Mouse (Mus musculus): ENCODE results near the gene Hsp90aa1. TPM values are rescaled to one million over a fixed set of nuclear protein-coding genes. Genes with fewer than 3 reads are reported as not detected.
"Not testable (repeated sequence)": the region's sequence is repeated elsewhere in the genome, so short reads cannot be mapped to it uniquely, and the experiment has no call there.

Gene Hsp90aa1
- polyA plus RNA-seq (2016; fragmentation: Nextera tagmentation; extraction: Ambion mirVana): 1,260 and 1,271 TPM in 2 replicates

- DNase-seq (ENCODE audit: extremely low spot score, low spot score): no peak
- Histone ChIP-seq H3K4me1 (peaks cover 57% of the 10 kb centered on the region), H3K27me3 (ENCODE audit: poor library complexity, severe bottlenecking) (0 out of 2 replicates have a peak, but pooled peaks cover 13% of the 10 kb centered on the region), H3K4me3 (peak within 1 kb of the TSS; percentile 4; the same call in 1 of the 2 replicates), H3K27ac (0 out of 2 replicates have a peak within 1 kb of the TSS, but pooled peaks have one; percentile 36), H3K36me3 (replicated peaks) (no peaks in the 10 kb centered on the region), H3K9me3 (no peaks in the 10 kb centered on the region)
- WGBS: 53% methylated on average over 4 of the region's 4 CpGs
These were observed at the start of gene Hsp90aa1 for GRCm38 (mm10) chr12:110702556-110702955. TSS of gene Hsp90aa1 (minus strand) at chr12:110702728.

GRCm38 (mm10) chr12:110750770-110751439, 48.4 kb upstream of the Hsp90aa1 start:
- Histone ChIP-seq H3K27me3 (ENCODE audit: poor library complexity, severe bottlenecking) (no peaks in the 10 kb centered on the region), H3K27ac (no peak overlapping the region), H3K4me3 (no peak overlapping the region), H3K36me3 (replicated peaks) (peaks cover 41% of the 10 kb centered on the region), H3K9me3 (no peaks in the 10 kb centered on the region; the same call in 1 of the 2 replicates), H3K4me1 (no peaks in the 10 kb centered on the region)
- 87% methylated on average over 10 of the region's 10 CpGs for WGBS
- no peak for DNase-seq (ENCODE audit: extremely low spot score, low spot score)

GRCm38 (mm10) chr12:110738158-110738921, 35.8 kb upstream of the Hsp90aa1 start:
- under 1% methylated on average over 72 of the region's 72 CpGs for WGBS
- peaks cover 30% of the 10 kb centered on the region for H3K27me3 ChIP-seq (ENCODE audit: poor library complexity, severe bottlenecking)
- H3K4me1 ChIP-seq: peaks cover 29% of the 10 kb centered on the region
- H3K9me3 ChIP-seq: no peaks in the 10 kb centered on the region; the same call in 1 of the 2 replicates
- DNase-seq (ENCODE audit: extremely low spot score, low spot score): no peak
- peaks cover 20% of the 10 kb centered on the region; the same call in 1 of the 2 replicates for H3K36me3 ChIP-seq (replicated peaks)
- peak overlapping the region; percentile 100 for H3K4me3 ChIP-seq
- H3K27ac ChIP-seq: peak overlapping the region; percentile 93

GRCm38 (mm10) chr12:110737170-110738157, 34.9 kb upstream of the Hsp90aa1 start, which contains the start of gene Wdr20:
TSS of gene Wdr20 (plus strand) at chr12:110737944.
- Histone ChIP-seq H3K9me3 (no peaks in the 10 kb centered on the region; the same call in 1 of the 2 replicates), H3K36me3 (replicated peaks) (peaks cover 12% of the 10 kb centered on the region; the same call in 1 of the 2 replicates), H3K4me1 (peaks cover 29% of the 10 kb centered on the region), H3K4me3 (peak within 1 kb of the TSS; percentile 100), H3K27ac (peak within 1 kb of the TSS; percentile 93), H3K27me3 (ENCODE audit: poor library complexity, severe bottlenecking) (peaks cover 30% of the 10 kb centered on the region)
- 1% methylated on average over 69 of the region's 69 CpGs for WGBS
- peak; percentile 99 for DNase-seq (ENCODE audit: extremely low spot score, low spot score)

GRCm38 (mm10) chr12:110736641-110737040, 34.1 kb upstream of the Hsp90aa1 start:
- no peak for DNase-seq (ENCODE audit: extremely low spot score, low spot score)
- H3K27me3 ChIP-seq (ENCODE audit: poor library complexity, severe bottlenecking): peaks cover 30% of the 10 kb centered on the region
- peak overlapping the region; percentile 100 for H3K4me3 ChIP-seq
- 0 out of 2 replicates have a peak, but pooled peaks cover 6% of the 10 kb centered on the region for H3K36me3 ChIP-seq (replicated peaks)
- H3K9me3 ChIP-seq: no peaks in the 10 kb centered on the region; the same call in 1 of the 2 replicates
- WGBS: 26% methylated on average over 4 of the region's 4 CpGs
- no peak overlapping the region for H3K27ac ChIP-seq
- H3K4me1 ChIP-seq: peaks cover 29% of the 10 kb centered on the region

- Histone ChIP-seq H3K27me3 (ENCODE audit: poor library complexity, severe bottlenecking) (peaks cover 30% of the 10 kb centered on the region), H3K4me1 (peaks cover 12% of the 10 kb centered on the region)
- not testable (repeated sequence) for H3K36me3 ChIP-seq (replicated peaks); DNase-seq (ENCODE audit: extremely low spot score, low spot score); H3K27ac ChIP-seq; H3K9me3 ChIP-seq; H3K4me3 ChIP-seq
- 92% methylated on average over 3 of the region's 3 CpGs for WGBS
These were observed 30.7 kb upstream of the Hsp90aa1 start for GRCm38 (mm10) chr12:110733254-110733653.

- Histone ChIP-seq H3K4me3 (no peak overlapping the region), H3K27ac (no peak overlapping the region), H3K27me3 (ENCODE audit: poor library complexity, severe bottlenecking) (no peaks in the 10 kb centered on the region), H3K9me3 (no peaks in the 10 kb centered on the region), H3K4me1 (no peaks in the 10 kb centered on the region; the same call in 1 of the 2 replicates), H3K36me3 (replicated peaks) (no peaks in the 10 kb centered on the region)
- no peak for DNase-seq (ENCODE audit: extremely low spot score, low spot score)
- 69% methylated on average over 1 of the region's 1 CpGs for WGBS
These were observed 23.9 kb upstream of the Hsp90aa1 start for GRCm38 (mm10) chr12:110726428-110726827.

- Histone ChIP-seq H3K4me1 (no peaks in the 10 kb centered on the region; the same call in 1 of the 2 replicates), H3K27me3 (ENCODE audit: poor library complexity, severe bottlenecking) (0 out of 2 replicates have a peak, but pooled peaks cover under 1% of the 10 kb centered on the region), H3K9me3 (no peaks in the 10 kb centered on the region), H3K36me3 (replicated peaks) (no peaks in the 10 kb centered on the region), H3K27ac (no peak overlapping the region), H3K4me3 (no peak overlapping the region)
- no peak for DNase-seq (ENCODE audit: extremely low spot score, low spot score)
- WGBS: 91% methylated on average over 5 of the region's 5 CpGs
These were observed 23.0 kb upstream of the Hsp90aa1 start for GRCm38 (mm10) chr12:110725489-110725888.

GRCm38 (mm10) chr12:110725051-110725450, 22.5 kb upstream of the Hsp90aa1 start:
- WGBS: 94% methylated on average over 5 of the region's 5 CpGs
- no peaks in the 10 kb centered on the region for H3K9me3 ChIP-seq
- no peaks in the 10 kb centered on the region; the same call in 1 of the 2 replicates for H3K4me1 ChIP-seq
- H3K27ac ChIP-seq: no peak overlapping the region
- no peaks in the 10 kb centered on the region for H3K36me3 ChIP-seq (replicated peaks)
- no peak overlapping the region for H3K4me3 ChIP-seq
- H3K27me3 ChIP-seq (ENCODE audit: poor library complexity, severe bottlenecking): peaks cover 4% of the 10 kb centered on the region; the same call in 1 of the 2 replicates
- no peak for DNase-seq (ENCODE audit: extremely low spot score, low spot score)

GRCm38 (mm10) chr12:110716004-110716403, 13.5 kb upstream of the Hsp90aa1 start:
- DNase-seq (ENCODE audit: extremely low spot score, low spot score): no peak
- H3K9me3 ChIP-seq: peaks cover 5% of the 10 kb centered on the region; the same call in 1 of the 2 replicates
- WGBS: 45% methylated on average over 5 of the region's 5 CpGs

GRCm38 (mm10) chr12:110714215-110714614, 11.7 kb upstream of the Hsp90aa1 start:
- no peaks in the 10 kb centered on the region; the same call in 1 of the 2 replicates for H3K4me1 ChIP-seq
- peaks cover 2% of the 10 kb centered on the region for H3K27me3 ChIP-seq (ENCODE audit: poor library complexity, severe bottlenecking)
- H3K9me3 ChIP-seq: peaks cover 5% of the 10 kb centered on the region; the same call in 1 of the 2 replicates
- no peak overlapping the region for H3K27ac ChIP-seq
- H3K36me3 ChIP-seq (replicated peaks): no peaks in the 10 kb centered on the region
- 94% methylated on average over 6 of the region's 6 CpGs for WGBS
- no peak for DNase-seq (ENCODE audit: extremely low spot score, low spot score)
- no peak overlapping the region for H3K4me3 ChIP-seq

More at GRCm38 (mm10) chr12:110716004-110716403, 13.5 kb upstream of the Hsp90aa1 start:
- Histone ChIP-seq H3K27me3 (ENCODE audit: poor library complexity, severe bottlenecking) (peaks cover 15% of the 10 kb centered on the region), H3K36me3 (replicated peaks) (no peaks in the 10 kb centered on the region), H3K4me1 (no peaks in the 10 kb centered on the region; the same call in 1 of the 2 replicates), H3K4me3 (no peak overlapping the region), H3K27ac (no peak overlapping the region)
